Mouse (Mus musculus) erythroblast, embryonic 14.5 days (primary cell): ENCODE measurements at regions not wholly inside any gene's neighbourhood (a gene's known extent, or its start where the extent isn't known, plus 50 kb on each side); places are given as distances from the start of the nearest gene placed in this dataset.

Experiments used
- H3K27me3 ChIP-seq: 2 replicates; pipeline ENCODE4 v1.6.1; 2012; ENCODE audit warnings: inconsistent platforms; ENCODE audit not compliant: control insufficient read depth
- H3K36me3 ChIP-seq: 2 replicates; pipeline ENCODE4 v1.6.1; 2012; ENCODE audit warnings: mild to moderate bottlenecking, inconsistent platforms; ENCODE audit not compliant: control insufficient read depth
- H3K4me1 ChIP-seq: 2 replicates; pipeline ENCODE4 v1.6.1; 2012; ENCODE audit warnings: inconsistent platforms; ENCODE audit not compliant: control insufficient read depth
- H3K4me3 ChIP-seq: replicated peaks from 2 replicates; pipeline ENCODE3; 2012; ENCODE audit warnings: moderate library complexity, mild to moderate bottlenecking, inconsistent platforms
- H3K9me3 ChIP-seq: 2 replicates; pipeline ENCODE4 v1.6.1; 2012; ENCODE audit warnings: low read length, inconsistent platforms, mixed read lengths; ENCODE audit not compliant: control insufficient read depth
- GATA1 ChIP-seq: IDR thresholded peaks from 2 replicates; pipeline ENCODE4 v1.6.1; 2012; ENCODE audit warnings: low read length, inconsistent platforms, mixed read lengths
- TAL1 ChIP-seq: IDR thresholded peaks from 3 replicates; pipeline ENCODE4 v1.6.1; 2012; ENCODE audit warnings: low read length, inconsistent platforms, mixed read lengths

GRCm38 (mm10) chr1:157798561-157799553 lies 292.3 kb downstream of the Sec16b start:
- TF ChIP-seq TAL1, result no peak
- TF ChIP-seq GATA1, result no peak
- H3K4me1 ChIP-seq, result no peaks in the 10 kb centered on the region
- H3K27me3 ChIP-seq, result no peaks in the 10 kb centered on the region
- no peaks in the 10 kb centered on the region for H3K36me3 ChIP-seq
- no peak overlapping the region for H3K4me3 ChIP-seq
- peaks cover 19% of the 10 kb centered on the region for H3K9me3 ChIP-seq

- H3K27me3 ChIP-seq, result no peaks in the 10 kb centered on the region
- TF ChIP-seq TAL1 (no peak), GATA1 (no peak)
- H3K36me3 ChIP-seq, result no peaks in the 10 kb centered on the region
- no peak overlapping the region for H3K4me3 ChIP-seq
- peaks cover 24% of the 10 kb centered on the region for H3K9me3 ChIP-seq
- no peaks in the 10 kb centered on the region for H3K4me1 ChIP-seq
These were observed 294.6 kb downstream of the Sec16b start for GRCm38 (mm10) chr1:157801151-157801550.

DNA sequence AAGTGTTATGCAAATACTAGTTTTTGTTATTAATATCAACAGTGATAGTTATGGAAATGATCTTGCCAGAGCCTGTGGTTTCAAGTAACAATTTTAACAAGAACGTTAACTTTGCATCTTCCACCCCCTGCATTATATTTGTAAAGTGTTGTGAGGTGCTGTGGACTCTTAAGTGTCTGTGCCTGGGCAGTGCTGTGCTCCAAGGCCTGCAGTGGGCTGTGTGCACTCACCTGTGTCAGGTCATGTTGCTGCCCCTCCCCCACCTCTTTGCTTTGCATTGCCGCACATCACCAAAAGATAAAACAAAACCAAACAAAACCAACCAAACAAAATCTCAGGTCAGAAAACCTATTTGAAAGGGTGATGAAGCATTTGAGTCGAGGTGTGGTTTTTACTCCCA lies 297.7 kb downstream of the Sec16b start:
- Histone ChIP-seq H3K36me3 (no peaks in the 10 kb centered on the region), H3K9me3 (peaks cover 22% of the 10 kb centered on the region; the same call in 1 of the 2 replicates), H3K4me3 (no peak overlapping the region), H3K27me3 (no peaks in the 10 kb centered on the region), H3K4me1 (no peaks in the 10 kb centered on the region)
- TF ChIP-seq TAL1 (no peak), GATA1 (no peak)

DNA sequence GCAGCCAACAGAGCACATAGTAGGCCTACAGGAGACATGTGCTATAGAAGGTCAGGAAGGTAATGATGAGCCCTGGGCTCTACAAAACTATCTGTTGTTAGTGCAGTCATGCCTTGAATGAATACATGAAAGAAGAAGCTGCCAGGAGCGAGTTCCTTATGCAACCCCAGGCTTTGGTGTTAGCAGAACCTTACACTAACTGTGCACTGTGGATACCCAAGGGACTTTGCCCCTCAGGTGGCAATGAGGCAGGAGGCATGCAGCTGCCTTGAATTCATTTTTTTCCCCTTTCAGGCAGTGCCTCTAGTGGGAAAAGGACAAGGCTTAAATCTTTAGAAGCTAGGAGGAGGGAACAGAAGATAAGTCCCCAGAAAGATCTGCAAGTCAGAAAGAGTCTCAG lies 299.8 kb downstream of the Sec16b start:
- no peaks in the 10 kb centered on the region for H3K36me3 ChIP-seq
- H3K27me3 ChIP-seq, result no peaks in the 10 kb centered on the region
- no peaks in the 10 kb centered on the region for H3K4me1 ChIP-seq
- H3K9me3 ChIP-seq, result peaks cover 20% of the 10 kb centered on the region; the same call in 1 of the 2 replicates
- H3K4me3 ChIP-seq, result no peak overlapping the region
- TF ChIP-seq GATA1, result no peak
- no peak for TF ChIP-seq TAL1

- Histone ChIP-seq H3K4me1 (no peaks in the 10 kb centered on the region), H3K36me3 (no peaks in the 10 kb centered on the region), H3K4me3 (no peak overlapping the region), H3K27me3 (no peaks in the 10 kb centered on the region), H3K9me3 (peaks cover 24% of the 10 kb centered on the region; the same call in 1 of the 2 replicates)
- TF ChIP-seq TAL1 (no peak), GATA1 (no peak)
These were observed 303.3 kb downstream of the Sec16b start for GRCm38 (mm10) chr1:157809674-157810471.

DNA sequence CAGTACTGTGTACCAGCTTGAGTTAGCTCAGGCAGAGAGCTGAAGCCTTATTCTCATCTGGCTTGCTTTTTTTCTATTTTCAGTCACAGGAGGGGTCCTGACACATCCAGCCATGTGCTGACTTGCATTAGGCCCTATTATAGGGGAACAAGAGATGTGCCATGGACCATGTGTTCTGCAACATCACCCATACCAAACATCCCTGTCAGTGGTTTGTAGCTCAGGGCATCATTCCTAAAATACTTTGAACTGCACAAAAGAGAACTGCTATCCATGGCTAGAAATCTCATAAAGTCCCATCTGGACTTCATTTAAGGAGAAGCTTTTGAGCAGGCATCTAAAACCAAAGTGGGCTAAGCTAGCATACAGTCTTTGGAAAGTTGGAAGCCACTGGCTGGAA lies 304.1 kb downstream of the Sec16b start:
- no peaks in the 10 kb centered on the region for H3K36me3 ChIP-seq
- no peaks in the 10 kb centered on the region for H3K4me1 ChIP-seq
- H3K4me3 ChIP-seq, result no peak overlapping the region
- peaks cover 20% of the 10 kb centered on the region; the same call in 1 of the 2 replicates for H3K9me3 ChIP-seq
- TF ChIP-seq TAL1 (no peak), GATA1 (no peak)
- H3K27me3 ChIP-seq, result no peaks in the 10 kb centered on the region

- Histone ChIP-seq H3K9me3 (peaks cover 7% of the 10 kb centered on the region), H3K4me3 (no peak overlapping the region), H3K36me3 (no peaks in the 10 kb centered on the region), H3K4me1 (no peaks in the 10 kb centered on the region), H3K27me3 (no peaks in the 10 kb centered on the region)
- TF ChIP-seq TAL1, result no peak
- no peak for TF ChIP-seq GATA1
These were observed 321.4 kb downstream of the Sec16b start for GRCm38 (mm10) chr1:157827966-157828365.

GRCm38 (mm10) chr1:157831511-157831910 lies 325.0 kb downstream of the Sec16b start:
- Histone ChIP-seq H3K4me1 (no peaks in the 10 kb centered on the region), H3K36me3 (no peaks in the 10 kb centered on the region), H3K4me3 (no peak overlapping the region), H3K9me3 (peaks cover 3% of the 10 kb centered on the region), H3K27me3 (no peaks in the 10 kb centered on the region)
- no peak for TF ChIP-seq GATA1
- TF ChIP-seq TAL1, result no peak

GRCm38 (mm10) chr1:157872775-157873174 lies 366.2 kb downstream of the Sec16b start:
- H3K36me3 ChIP-seq, result no peaks in the 10 kb centered on the region
- no peaks in the 10 kb centered on the region for H3K27me3 ChIP-seq
- no peak overlapping the region for H3K4me3 ChIP-seq
- H3K4me1 ChIP-seq, result no peaks in the 10 kb centered on the region
- no peak for TF ChIP-seq TAL1
- TF ChIP-seq GATA1, result no peak
- H3K9me3 ChIP-seq, result peaks cover 3% of the 10 kb centered on the region
